Mouse (Mus musculus): ENCODE results near the gene Taf7l.

Gene Taf7l

DNA sequence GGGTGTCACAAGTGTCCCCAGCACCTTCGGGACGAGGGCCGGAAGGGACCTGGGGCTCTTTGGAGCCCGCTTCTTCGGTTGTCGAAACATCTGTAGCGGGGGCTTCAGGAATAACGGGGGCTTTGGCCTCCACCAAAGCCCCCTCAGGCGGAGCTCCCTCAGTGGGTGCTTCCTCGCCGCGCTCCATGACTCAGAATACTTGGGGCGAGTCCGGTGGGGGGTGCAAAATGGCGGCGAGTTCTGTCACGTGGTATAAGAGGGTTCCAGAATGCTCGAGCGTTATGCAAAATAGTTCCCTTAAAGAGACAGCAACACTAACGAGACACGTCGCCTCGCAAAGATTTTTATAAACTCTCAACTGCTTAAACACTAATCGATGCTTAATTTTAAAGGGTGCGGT lies at the start of gene Taf7l:
Gene Taf7l (minus strand): TSS at position 201 of the 400 bp plus-strand sequence.
- DNase-seq (ENCODE audit: low spot score), result no peak

DNA sequence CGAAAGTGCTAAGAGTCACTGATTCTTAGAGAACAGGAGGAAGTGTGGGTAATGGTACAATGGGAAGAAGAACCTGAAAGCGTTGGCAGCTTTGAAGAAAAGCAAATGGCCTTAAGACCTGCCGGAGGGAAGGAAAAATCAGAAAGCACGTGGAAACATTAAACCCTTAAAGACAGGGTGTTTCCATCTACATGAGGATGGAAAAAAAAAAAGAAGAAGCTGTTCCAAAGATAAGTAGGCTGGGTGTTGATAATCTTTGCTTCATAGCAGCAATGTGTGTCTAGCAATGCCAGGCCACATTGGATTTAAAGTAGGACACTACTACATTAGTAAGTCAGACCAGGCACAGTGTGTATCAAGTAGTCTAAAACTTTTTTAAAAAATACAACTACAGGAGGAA lies 49.0 kb upstream of the Taf7l start:
- DNase-seq (ENCODE audit: low spot score), result no peak

DNA sequence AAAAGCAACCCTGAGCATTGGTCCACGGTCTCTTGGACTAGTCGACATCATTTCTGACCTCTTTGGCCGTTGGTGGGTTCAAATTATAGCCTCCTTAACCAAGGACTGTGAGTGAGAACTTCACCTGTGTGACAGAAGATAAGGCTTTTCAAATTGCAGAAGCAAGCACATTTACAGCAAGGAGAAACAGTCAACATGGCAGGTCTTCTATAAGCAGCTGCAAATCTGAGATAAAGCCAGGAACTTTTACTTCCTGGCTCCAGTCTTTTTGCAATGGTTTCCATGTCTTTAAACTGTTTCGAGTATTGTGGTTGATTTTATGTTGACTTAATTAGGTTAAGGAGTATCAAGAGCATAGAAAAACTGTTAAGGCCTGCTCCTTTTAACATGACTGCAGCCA lies 47.5 kb upstream of the Taf7l start:
- DNase-seq (ENCODE audit: low spot score), result no peak

DNA sequence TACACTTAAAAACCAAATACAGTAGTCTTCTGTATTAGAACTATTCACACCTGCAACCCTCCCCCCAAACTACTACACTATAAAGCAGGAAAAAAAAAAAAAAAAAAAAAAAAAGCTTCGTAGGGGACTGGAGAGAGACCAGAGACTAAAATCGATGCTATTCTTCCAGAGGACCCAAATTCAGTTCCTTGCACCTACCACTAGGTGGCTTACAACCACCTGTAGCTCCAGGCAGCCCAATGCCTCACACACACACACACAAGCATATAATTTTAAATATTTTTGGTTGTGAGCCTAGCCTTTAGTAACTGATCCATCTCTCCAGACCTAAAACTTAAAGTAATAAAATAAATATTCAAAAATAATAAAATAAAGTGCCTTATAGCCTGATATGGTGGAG lies 33.2 kb upstream of the Taf7l start:
- DNase-seq (ENCODE audit: low spot score), result no peak

GRCm38 (mm10) chrX:134507977-134508376 lies 31.7 kb upstream of the Taf7l start:
- no peak for DNase-seq (ENCODE audit: low spot score)

- DNase-seq (ENCODE audit: low spot score), result peak; percentile 46
These were observed 24.4 kb upstream of the Taf7l start for GRCm38 (mm10) chrX:134500651-134501050.

- no peak for DNase-seq (ENCODE audit: low spot score)
These were observed 5.4 kb upstream of the Taf7l start for GRCm38 (mm10) chrX:134481720-134482119.

DNA sequence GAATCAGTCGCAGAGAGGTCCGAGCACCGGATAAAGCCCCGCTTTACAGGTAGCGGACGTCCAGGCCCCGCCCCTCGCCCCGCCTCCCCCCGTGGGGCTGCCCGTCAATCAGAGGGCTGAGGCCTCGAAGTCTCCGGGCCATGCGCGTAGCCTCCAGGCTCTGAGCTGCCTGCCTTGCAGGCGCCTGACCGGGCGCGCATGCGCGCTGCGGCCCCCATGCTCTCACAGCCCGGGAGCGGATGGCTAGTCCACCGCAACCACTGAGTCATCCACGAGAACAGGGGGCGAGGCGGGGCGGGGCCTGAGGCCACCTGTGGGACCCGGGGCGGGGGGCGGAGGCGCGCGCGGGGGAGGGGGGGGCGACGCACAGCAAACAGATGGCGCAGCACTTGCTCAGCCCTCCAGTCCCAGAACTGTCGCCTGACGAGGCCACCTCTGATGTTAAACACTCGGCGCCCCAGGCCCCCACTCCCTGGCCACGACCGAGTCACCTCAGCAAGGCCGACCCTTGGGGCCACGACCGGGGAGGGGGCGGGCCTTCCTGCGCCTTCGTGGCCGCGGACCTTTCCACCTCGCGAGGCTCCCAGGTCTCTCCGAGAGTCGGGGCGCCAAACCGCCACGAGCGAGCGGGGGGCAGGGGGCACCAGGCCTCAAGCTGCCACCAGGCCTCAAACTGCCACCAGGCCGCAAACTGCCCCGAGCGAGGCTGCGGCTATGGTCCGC lies 1.1 kb downstream of the Taf7l start:
- DNase-seq (ENCODE audit: low spot score), result no peak

DNA sequence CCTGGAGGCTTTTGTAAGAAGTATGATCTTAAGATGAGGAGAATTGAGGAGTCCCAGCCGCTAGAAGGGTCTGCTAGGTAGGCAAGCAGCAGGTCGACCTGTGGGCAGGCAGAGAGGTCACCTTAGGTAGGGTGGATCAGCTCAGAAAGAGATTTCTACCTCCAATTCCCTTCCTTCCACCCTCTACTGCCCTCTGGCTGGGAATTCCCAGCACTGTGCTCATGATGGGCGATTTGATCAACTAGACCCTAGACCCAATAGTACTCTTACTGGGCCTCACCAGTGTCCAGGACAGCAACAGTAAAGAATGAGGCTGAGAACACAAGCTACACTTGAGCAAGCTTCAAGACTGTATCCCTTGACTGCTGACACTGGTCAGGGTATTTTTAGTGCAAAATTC lies 49.0 kb downstream of the Taf7l start:
- DNase-seq (ENCODE audit: low spot score), result no peak

DNA sequence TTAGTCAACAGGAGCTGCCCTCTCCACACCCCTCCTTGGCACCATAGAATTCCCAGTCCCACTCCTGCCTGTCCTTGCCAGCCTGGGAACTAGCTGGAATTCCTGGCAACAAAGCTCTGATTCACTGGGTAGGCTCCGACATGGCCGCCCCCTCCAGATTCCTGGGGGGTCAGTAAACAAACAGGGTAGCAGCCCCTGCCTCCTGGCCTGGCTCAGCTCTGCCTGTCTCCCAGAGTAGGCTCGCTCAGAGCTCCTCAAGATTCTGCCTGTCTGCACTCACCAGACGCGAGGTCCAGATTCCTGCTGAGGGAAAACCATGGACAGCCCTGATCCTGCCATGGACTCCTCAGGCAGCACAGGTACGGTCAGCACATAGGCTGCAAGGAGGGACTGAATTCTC lies 49.5 kb downstream of the Taf7l start:
- no peak for DNase-seq (ENCODE audit: low spot score)

DNA sequence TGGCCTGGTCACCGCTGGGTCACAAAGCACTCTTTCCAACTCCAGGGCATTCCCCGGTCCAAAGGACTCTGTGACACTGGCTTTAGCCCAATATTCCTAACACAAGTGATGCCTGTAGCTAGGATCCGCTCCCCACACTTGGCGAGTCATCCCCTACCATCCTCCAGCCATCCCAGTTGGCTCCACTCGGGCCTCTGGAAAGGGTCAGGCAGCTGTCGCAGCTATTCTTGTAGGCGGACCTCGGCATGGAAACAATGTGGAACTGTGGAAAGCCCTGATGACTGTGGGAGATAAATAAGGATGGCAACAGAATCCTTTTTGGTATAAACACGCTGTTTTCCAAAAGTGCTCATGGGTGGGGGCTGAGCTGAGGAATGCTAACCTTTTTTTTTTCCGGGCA lies 50.5 kb downstream of the Taf7l start:
- no peak for DNase-seq (ENCODE audit: low spot score)

GRCm38 (mm10) chrX:134424263-134424662 lies 52.0 kb downstream of the Taf7l start:
- no peak for DNase-seq (ENCODE audit: low spot score)

GRCm38 (mm10) chrX:134420097-134420496 lies 56.2 kb downstream of the Taf7l start:
- no peak for DNase-seq (ENCODE audit: low spot score)

DNA sequence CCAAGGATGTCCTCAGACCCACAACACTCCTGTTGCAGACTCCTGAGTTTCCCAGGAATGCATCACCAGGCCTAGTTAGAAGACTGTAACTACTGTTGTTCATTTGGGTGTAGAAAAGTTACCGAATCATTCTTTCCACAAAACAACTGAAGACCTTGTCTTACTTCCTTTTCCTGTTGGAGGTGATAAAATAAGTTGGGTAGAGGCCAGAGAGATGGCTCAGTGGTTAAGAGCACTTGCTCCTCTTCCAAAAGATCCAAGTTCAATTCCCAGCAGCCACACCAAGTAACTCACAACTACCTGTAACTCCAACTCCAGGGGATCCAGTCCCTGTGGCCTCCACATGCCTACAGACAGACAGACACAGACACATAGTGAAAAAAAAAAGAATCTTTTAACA lies 64.2 kb downstream of the Taf7l start:
- no peak for DNase-seq (ENCODE audit: low spot score)
